Mouse (Mus musculus) lung, postnatal 0 days (tissue): Measurements from ENCODE around the gene Dclre1b.

Experiments
- CTCF ChIP-seq: IDR thresholded peaks from 2 replicates; pipeline ENCODE4 v1.5.1; 2016; ENCODE audit warnings: antibody characterized with exemption, mild to moderate bottlenecking
- EP300 ChIP-seq: IDR thresholded peaks from 2 replicates; pipeline ENCODE4 v1.6.1; 2016; ENCODE audit warnings: antibody characterized with exemption, mild to moderate bottlenecking, control low read depth

DNA sequence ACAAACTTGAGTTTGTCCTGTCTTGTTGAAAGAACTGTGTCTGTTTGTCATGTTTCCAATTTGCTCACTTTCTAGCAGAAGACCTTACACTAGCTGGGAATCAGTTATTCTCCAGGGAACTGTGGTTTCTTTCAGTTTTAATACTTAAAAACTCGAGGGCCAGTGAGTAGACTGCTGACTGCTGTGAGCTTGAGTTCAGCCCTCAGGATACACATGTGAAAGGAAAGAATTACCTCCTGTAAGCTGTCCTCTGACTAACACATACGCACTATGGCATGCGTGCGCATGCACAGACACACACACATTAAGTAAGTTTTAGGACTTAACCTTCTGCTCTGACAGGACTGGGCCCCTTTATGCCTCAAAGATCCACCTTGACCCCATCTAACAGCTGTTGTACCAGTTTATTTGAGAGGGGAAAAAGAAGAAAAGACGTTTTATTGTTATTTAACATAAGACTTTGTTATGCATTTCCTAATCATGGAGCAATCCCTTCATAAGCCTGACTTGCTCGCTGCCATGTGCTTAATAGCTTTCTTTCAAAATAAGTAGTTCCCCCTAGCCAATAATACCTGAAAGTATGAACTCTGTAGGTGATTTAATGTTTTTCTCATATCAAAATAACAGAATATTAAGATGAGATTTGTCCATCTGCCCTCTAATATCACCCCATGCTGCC is 26.2 kb upstream of the Dclre1b start:
- no peak for TF ChIP-seq CTCF
- TF ChIP-seq EP300: no peak
